ENCODE assay signal across 21 mouse cellular contexts in the genomic region with DNA sequence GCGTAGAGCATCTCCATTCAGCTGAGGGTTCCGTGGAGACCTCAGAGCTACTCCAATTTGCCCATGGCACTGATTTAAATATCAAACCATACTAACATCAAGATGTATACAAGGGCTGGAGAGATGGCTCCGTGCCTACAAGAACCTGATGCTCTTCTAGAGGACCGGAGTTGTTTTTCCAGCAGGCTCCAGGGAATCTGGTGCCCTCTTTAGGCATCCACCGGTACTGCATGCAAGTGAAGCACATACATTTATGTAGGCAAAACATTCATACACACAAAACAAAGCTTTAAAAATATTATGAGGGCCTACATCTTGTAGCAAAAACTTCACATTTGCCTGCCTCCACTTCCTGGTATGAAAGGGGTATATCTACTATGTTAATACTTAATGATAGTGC.
DNase-seq lines count a peak whose midpoint lies in the region; ATAC-seq and TF ChIP-seq lines count a peak whose summit lies in the region.
"Had no signal": no experiment of that assay in that cellular context is flagged by ENCODE, and none has a peak within 500 bp of the region (broad histone marks: within the 10 kb centered on the region; RNA-seq: fewer than 3 reads in every experiment).

No protein-coding gene starts in this region.

- 83% methylated on average over 5 of the region's 5 CpGs for WGBS in liver, postnatal 0 days (ENCODE audit: insufficient replicate concordance)
- 76% methylated on average over 5 of the region's 5 CpGs for WGBS in liver, embryonic 12.5 days (ENCODE audit: insufficient replicate concordance)
- 97% methylated on average over 5 of the region's 5 CpGs for WGBS in small intestine, adult 2 months
- WGBS in midbrain, embryonic 14.5 days, result 96% methylated on average over 5 of the region's 5 CpGs

- no peaks in the 10 kb centered on the region for H3K27me3 ChIP-seq in liver, postnatal 0 days (ENCODE audit: insufficient read depth, low read length)
- no peaks in the 10 kb centered on the region for H3K27me3 ChIP-seq in liver, embryonic 12.5 days (replicated peaks)
- H3K27me3 ChIP-seq in small intestine, adult 2 months (ENCODE audit: control insufficient read depth, insufficient read depth, low read length), result no peaks in the 10 kb centered on the region
- no peaks in the 10 kb centered on the region for H3K27me3 ChIP-seq in midbrain, embryonic 14.5 days (ENCODE audit: control insufficient read depth, insufficient read depth, low read length)
- H3K27me3 ChIP-seq: embryonic facial prominence, embryonic 13.5 days; hindbrain, embryonic 15.5 days; midbrain, embryonic 15.5 days had no signal

- no peak for TF ChIP-seq EP300 in liver, postnatal 0 days (IDR thresholded peaks at IDR 0.05; ENCODE audit: low read depth)

- H3K27ac ChIP-seq in gastrocnemius, adult 2 months, result no peak overlapping the region
- no peak overlapping the region for H3K27ac ChIP-seq in liver, postnatal 0 days (ENCODE audit: low read depth)
- H3K27ac ChIP-seq in liver, embryonic 12.5 days, result no peak overlapping the region
- H3K27ac ChIP-seq in ES-E14 (ENCODE audit: insufficient read depth, low read depth, low read length, poor library complexity, severe bottlenecking), result no peak overlapping the region
- H3K27ac ChIP-seq in small intestine, adult 2 months (ENCODE audit: insufficient read depth, low read depth, low read length), result no peak overlapping the region
- H3K27ac ChIP-seq in midbrain, embryonic 14.5 days (replicated peaks; ENCODE audit: low read depth, low read length), result no peak overlapping the region
- H3K27ac ChIP-seq: embryonic facial prominence, embryonic 13.5 days; hindbrain, embryonic 15.5 days; midbrain, embryonic 15.5 days had no signal

- H3K4me2 ChIP-seq in liver, postnatal 0 days (ENCODE audit: low read depth, low read length), result no peak overlapping the region
- no peak overlapping the region for H3K4me2 ChIP-seq in liver, embryonic 12.5 days
- no peak overlapping the region for H3K4me2 ChIP-seq in midbrain, embryonic 14.5 days (ENCODE audit: low read length)
- H3K4me2 ChIP-seq: embryonic facial prominence, embryonic 13.5 days; heart, embryonic 11.5 days; hindbrain, embryonic 15.5 days; midbrain, embryonic 15.5 days had no signal

- in situ Hi-C loops in ES-E14 (cut with MboI; ENCODE audit: low sequenced_read_pairs in 2 of 2, unreplicated experiment in 2 of 2), result no loop called here

- peak; percentile 25; the same call in 1 of the 2 replicates for TF ChIP-seq CTCF in gastrocnemius, adult 2 months (IDR thresholded peaks at IDR 0.05)
- TF ChIP-seq CTCF in liver, postnatal 0 days (IDR thresholded peaks at IDR 0.05; ENCODE audit: low read depth), result peak; percentile 15; the same call in 1 of the 2 replicates
- TF ChIP-seq CTCF in small intestine, adult 2 months (IDR thresholded peaks at IDR 0.05; ENCODE audit: extremely low read depth, insufficient read length, insufficient replicate concordance, low read depth, low read length), result peak; percentile 27; the same call in 1 of the 2 replicates

- no peak for DNase-seq in gastrocnemius, adult 2 months
- DNase-seq in gastrocnemius, postnatal 36 days, result no peak
- no peak for DNase-seq in liver, postnatal 0 days
- DNase-seq in ES-E14 (ENCODE audit: low read depth, low spot score), result peak; percentile 8
- DNase-seq in midbrain, embryonic 14.5 days, result no peak
- no peak for DNase-seq in layer of hippocampus, adult 18-20 months (ENCODE audit: low spot score in 2 of 2)
- DNase-seq: adrenal gland, adult 8-10 months; cerebellum, adult 8-10 months; gastrocnemius, postnatal 14 days; heart, postnatal 14 days; kidney, adult 8-10 months; kidney, postnatal 4 days; layer of hippocampus, postnatal 36 days; left cerebral cortex, postnatal 4 days had no signal

- H3K4me3 ChIP-seq in gastrocnemius, adult 2 months, result no peak overlapping the region
- H3K4me3 ChIP-seq in liver, postnatal 0 days (ENCODE audit: low read depth, low read length), result no peak overlapping the region
- no peak overlapping the region for H3K4me3 ChIP-seq in liver, embryonic 12.5 days
- H3K4me3 ChIP-seq in ES-E14 (ENCODE audit: insufficient read depth in 1 of 2, low read depth in 1 of 2, low read length in 2 of 2, poor library complexity in 1 of 2, severe bottlenecking in 1 of 2), result no peak overlapping the region
- H3K4me3 ChIP-seq in small intestine, adult 2 months (ENCODE audit: low read depth, low read length), result no peak overlapping the region
- no peak overlapping the region for H3K4me3 ChIP-seq in midbrain, embryonic 14.5 days (replicated peaks; ENCODE audit: low read depth, low read length)
- H3K4me3 ChIP-seq: embryonic facial prominence, embryonic 13.5 days; hindbrain, embryonic 15.5 days; midbrain, embryonic 15.5 days had no signal

- H3K9ac ChIP-seq in liver, postnatal 0 days (replicated peaks), result no peak overlapping the region
- H3K9ac ChIP-seq in liver, embryonic 12.5 days, result no peak overlapping the region
- no peak overlapping the region for H3K9ac ChIP-seq in ES-E14 (ENCODE audit: insufficient read depth, low read depth, low read length, poor library complexity, severe bottlenecking)
- H3K9ac ChIP-seq in midbrain, embryonic 14.5 days (replicated peaks; ENCODE audit: low read length), result no peak overlapping the region
- H3K9ac ChIP-seq: embryonic facial prominence, embryonic 13.5 days; hindbrain, embryonic 15.5 days; midbrain, embryonic 15.5 days had no signal

- no peak for TF ChIP-seq POLR2A in small intestine, adult 2 months (IDR thresholded peaks at IDR 0.05; ENCODE audit: low read depth, low read length)

- no peaks in the 10 kb centered on the region for H3K9me3 ChIP-seq in liver, postnatal 0 days (ENCODE audit: low read length)
- H3K9me3 ChIP-seq in liver, embryonic 12.5 days (replicated peaks), result no peaks in the 10 kb centered on the region
- no peaks in the 10 kb centered on the region for H3K9me3 ChIP-seq in ES-E14 (ENCODE audit: control insufficient read depth, insufficient read depth, low read depth, low read length)
- no peaks in the 10 kb centered on the region for H3K9me3 ChIP-seq in midbrain, embryonic 14.5 days (ENCODE audit: control insufficient read depth, low read length)
- H3K9me3 ChIP-seq: embryonic facial prominence, embryonic 13.5 days; hindbrain, embryonic 15.5 days; midbrain, embryonic 15.5 days had no signal

- no peak for ATAC-seq in liver, postnatal 0 days
- ATAC-seq in liver, embryonic 12.5 days, result no peak
- no peak for ATAC-seq in midbrain, embryonic 14.5 days (ENCODE audit: low FRiP score, low TSS enrichment)
- ATAC-seq: lung, postnatal 0 days; midbrain, embryonic 15.5 days had no signal

- H3K4me1 ChIP-seq in liver, postnatal 0 days (ENCODE audit: insufficient read depth), result no peaks in the 10 kb centered on the region
- no peaks in the 10 kb centered on the region for H3K4me1 ChIP-seq in liver, embryonic 12.5 days
- H3K4me1 ChIP-seq in ES-E14 (ENCODE audit: control insufficient read depth in 2 of 2, insufficient read depth in 2 of 2, low read length in 2 of 2, poor library complexity in 1 of 2), result no peaks in the 10 kb centered on the region
- H3K4me1 ChIP-seq in small intestine, adult 2 months (ENCODE audit: control insufficient read depth, insufficient read depth, insufficient read length, low read length), result no peaks in the 10 kb centered on the region
- no peaks in the 10 kb centered on the region for H3K4me1 ChIP-seq in midbrain, embryonic 14.5 days (ENCODE audit: control insufficient read depth, insufficient read depth, low read length)
- H3K4me1 ChIP-seq: hindbrain, embryonic 15.5 days; midbrain, embryonic 15.5 days had no signal

- no peaks in the 10 kb centered on the region for H3K36me3 ChIP-seq in liver, postnatal 0 days (replicated peaks; ENCODE audit: insufficient read depth, low read length)
- H3K36me3 ChIP-seq in liver, embryonic 12.5 days, result no peaks in the 10 kb centered on the region
- no peaks in the 10 kb centered on the region for H3K36me3 ChIP-seq in ES-E14 (ENCODE audit: control insufficient read depth, insufficient read depth, low read length, poor library complexity, severe bottlenecking)
- H3K36me3 ChIP-seq in small intestine, adult 2 months (ENCODE audit: control insufficient read depth, insufficient read depth, low read length), result no peaks in the 10 kb centered on the region
- H3K36me3 ChIP-seq in midbrain, embryonic 14.5 days (ENCODE audit: control insufficient read depth, insufficient read depth, low read length), result no peaks in the 10 kb centered on the region
- H3K36me3 ChIP-seq: embryonic facial prominence, embryonic 13.5 days; hindbrain, embryonic 15.5 days; midbrain, embryonic 15.5 days had no signal

- intact Hi-C loops in gastrocnemius, adult 2 months (cut with DNase I), result no loop called here
- intact Hi-C loops in gastrocnemius, postnatal 36 days (cut with DNase I), result no loop called here

TF ChIP-seq in ES-E14, 5 proteins besides CTCF, POLR2A, EP300 and RAD21:
- no peak for TF ChIP-seq ZNF384 (IDR thresholded peaks at IDR 0.05; ENCODE audit: low read depth, low read length)
- no peak for TF ChIP-seq MAFK (IDR thresholded peaks at IDR 0.05; ENCODE audit: insufficient read depth, low read depth, low read length)
- no peak for TF ChIP-seq CHD2 (IDR thresholded peaks at IDR 0.05; ENCODE audit: low read depth, low read length)
- TF ChIP-seq ZC3H11A (IDR thresholded peaks at IDR 0.05; ENCODE audit: borderline replicate concordance, low read depth, low read length), result peak; percentile 22; the same call in 1 of the 2 replicates
